Mouse (Mus musculus) forebrain, embryonic 12.5 days (tissue): ENCODE results near the gene Nr1i3. TPM values are rescaled to one million over a fixed set of nuclear protein-coding genes. Genes with fewer than 3 reads are reported as not detected.

Experiments
- ATAC-seq: fragments of 200-750 bp; cut with Nextera tagmentation; 2 replicates; pipeline ENCODE4 v1.8.0; 2017; ENCODE audit warnings: moderate TSS enrichment; ENCODE audit not compliant: low FRiP score
- H3K27ac ChIP-seq: fragments of 300-500 bp; sonication (generic); 2 replicates; pipeline ENCODE4 v1.5.1; 2016; ENCODE audit warnings: mild to moderate bottlenecking
- H3K27me3 ChIP-seq: fragments of 300-500 bp; sonication (generic); 2 replicates; pipeline ENCODE4 v1.6.1; 2016; ENCODE audit warnings: mild to moderate bottlenecking
- H3K36me3 ChIP-seq: fragments of 300-500 bp; sonication (generic); replicated peaks from 2 replicates; pipeline ENCODE4 v1.6.1; 2016; ENCODE audit warnings: mild to moderate bottlenecking
- H3K4me1 ChIP-seq: fragments of 300-500 bp; sonication (generic); 2 replicates; pipeline ENCODE4 v1.6.1; 2016
- H3K4me2 ChIP-seq: fragments of 300-500 bp; sonication (generic); 2 replicates; pipeline ENCODE4 v1.6.1; 2016; ENCODE audit warnings: mild to moderate bottlenecking, moderate library complexity
- H3K4me3 ChIP-seq: fragments of 300-500 bp; sonication (generic); replicated peaks from 2 replicates; pipeline ENCODE4 v1.5.1; 2016; ENCODE audit warnings: mild to moderate bottlenecking
- H3K9ac ChIP-seq: fragments of 300-500 bp; sonication (generic); 2 replicates; pipeline ENCODE4 v1.6.1; 2016; ENCODE audit warnings: mild to moderate bottlenecking
- H3K9me3 ChIP-seq: fragments of 300-500 bp; sonication (generic); 2 replicates; pipeline ENCODE4 v1.6.1; 2016
- WGBS: fragments of 180-500 bp; shearing (Covaris S2); methylation state at CpG from one replicate; pipeline ENCODE4 v1.1.7; 2016; 5-methylcytosine and 5-hydroxymethylcytosine counted together
- polyA plus RNA-seq: library from polyadenylated mRNA; unstranded; fragments of >200 nt; fragmentation: Nextera tagmentation; extraction: Ambion mirVana; gene quantifications from 2 replicates; pipeline ENCODE4 v1.2.1, GENCODE M21; 2016

The Nr1i3 gene
- polyA plus RNA-seq: 0.22 and 0.23 TPM in 2 replicates

- H3K27ac ChIP-seq: 0 out of 2 replicates have a peak within 1 kb of the TSS, but pooled peaks have one; percentile 42
- no peak within 1 kb of the TSS for H3K4me3 ChIP-seq
- 0 out of 2 replicates have a peak, but pooled peaks cover 2% of the 10 kb centered on the region for H3K4me1 ChIP-seq
- H3K27me3 ChIP-seq: 0 out of 2 replicates have a peak, but pooled peaks cover 3% of the 10 kb centered on the region
- H3K9me3 ChIP-seq: no peaks in the 10 kb centered on the region
- H3K4me2 ChIP-seq: no peak within 1 kb of the TSS
- 70% methylated on average over 10 of the region's 10 CpGs for WGBS
- H3K9ac ChIP-seq: no peak within 1 kb of the TSS
- ATAC-seq: no peak
- H3K36me3 ChIP-seq: peaks cover 9% of the 10 kb centered on the region; the same call in 1 of the 2 replicates
Measured at GRCm38 (mm10) chr1:171213801-171214496, at the start of gene Nr1i3. TSS of gene Nr1i3 (plus strand) at chr1:171213970.

DNA sequence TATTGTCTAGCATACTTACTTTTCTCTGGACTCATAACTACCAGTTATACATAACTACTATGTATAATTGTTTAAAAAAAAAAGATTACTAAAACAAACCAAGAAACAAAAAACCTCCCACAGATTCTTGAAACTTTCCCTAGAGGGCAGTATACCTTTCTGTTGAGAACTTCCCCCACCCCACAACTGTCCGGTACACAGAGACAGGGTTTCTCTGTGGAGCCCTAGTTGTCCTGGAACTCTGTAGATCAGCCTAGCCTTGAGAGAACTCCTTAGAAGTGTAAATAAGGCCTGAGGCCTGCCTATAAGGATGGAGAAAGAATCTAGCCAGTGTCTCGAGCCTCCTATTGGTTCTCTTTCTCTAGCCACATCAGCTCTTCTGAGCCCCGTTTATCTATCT lies 49.5 kb upstream of the Nr1i3 start:
- 35% methylated on average over 3 of the region's 3 CpGs for WGBS
- Histone ChIP-seq H3K4me3 (no peak overlapping the region), H3K27ac (no peak overlapping the region), H3K9me3 (no peaks in the 10 kb centered on the region), H3K9ac (no peak overlapping the region), H3K4me2 (no peak overlapping the region), H3K36me3 (no peaks in the 10 kb centered on the region), H3K27me3 (peaks cover 27% of the 10 kb centered on the region), H3K4me1 (peaks cover 9% of the 10 kb centered on the region)
- no peak for ATAC-seq

DNA sequence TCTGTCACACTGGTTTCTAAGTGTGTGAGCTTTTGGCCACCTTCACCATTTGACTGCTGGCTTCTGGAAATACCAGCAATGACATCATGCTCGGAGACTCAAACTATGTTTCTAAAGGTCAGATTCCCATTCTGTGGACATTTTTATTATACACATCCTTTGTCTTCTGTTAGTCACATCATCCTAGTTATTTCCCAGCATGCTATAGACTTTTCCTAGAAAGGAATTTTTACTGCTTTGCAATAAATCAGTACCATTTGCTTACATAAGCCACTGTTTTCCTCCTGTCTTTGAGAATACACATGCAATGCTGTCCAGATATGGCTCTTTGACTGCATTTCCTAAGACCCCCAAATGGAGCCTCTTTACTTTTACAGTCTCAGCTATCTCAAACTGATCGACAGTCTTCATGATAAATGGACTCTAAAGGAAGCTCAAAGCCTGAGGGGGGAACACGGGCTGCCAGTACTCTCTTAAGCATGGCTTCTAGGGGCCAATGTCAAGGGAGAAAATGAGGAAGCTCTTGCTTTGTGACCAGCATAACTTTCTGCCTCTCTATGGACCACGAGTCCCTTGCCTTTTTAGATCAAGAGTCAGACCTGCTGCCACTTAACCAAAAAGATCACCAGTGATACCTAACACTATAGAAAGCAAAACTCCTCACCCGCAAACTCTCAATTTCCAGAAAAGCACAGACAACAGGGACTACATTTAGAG lies 48.0 kb upstream of the Nr1i3 start:
- no peak overlapping the region for H3K27ac ChIP-seq
- no peaks in the 10 kb centered on the region for H3K9me3 ChIP-seq
- WGBS: 82% methylated on average over 5 of the region's 5 CpGs
- ATAC-seq: no peak
- H3K4me2 ChIP-seq: no peak overlapping the region
- no peaks in the 10 kb centered on the region for H3K36me3 ChIP-seq
- peaks cover 12% of the 10 kb centered on the region for H3K27me3 ChIP-seq
- no peak overlapping the region for H3K9ac ChIP-seq
- no peaks in the 10 kb centered on the region for H3K4me1 ChIP-seq
- no peak overlapping the region for H3K4me3 ChIP-seq

- no peaks in the 10 kb centered on the region for H3K4me1 ChIP-seq
- H3K9ac ChIP-seq: no peak overlapping the region
- no peaks in the 10 kb centered on the region for H3K36me3 ChIP-seq
- no peak overlapping the region for H3K4me2 ChIP-seq
- 88% methylated on average over 12 of the region's 12 CpGs for WGBS
- no peak for ATAC-seq
- no peaks in the 10 kb centered on the region for H3K27me3 ChIP-seq
- no peak overlapping the region for H3K4me3 ChIP-seq
- H3K27ac ChIP-seq: no peak overlapping the region
- no peaks in the 10 kb centered on the region for H3K9me3 ChIP-seq
Measured at GRCm38 (mm10) chr1:171168906-171169305, 44.9 kb upstream of the Nr1i3 start.

DNA sequence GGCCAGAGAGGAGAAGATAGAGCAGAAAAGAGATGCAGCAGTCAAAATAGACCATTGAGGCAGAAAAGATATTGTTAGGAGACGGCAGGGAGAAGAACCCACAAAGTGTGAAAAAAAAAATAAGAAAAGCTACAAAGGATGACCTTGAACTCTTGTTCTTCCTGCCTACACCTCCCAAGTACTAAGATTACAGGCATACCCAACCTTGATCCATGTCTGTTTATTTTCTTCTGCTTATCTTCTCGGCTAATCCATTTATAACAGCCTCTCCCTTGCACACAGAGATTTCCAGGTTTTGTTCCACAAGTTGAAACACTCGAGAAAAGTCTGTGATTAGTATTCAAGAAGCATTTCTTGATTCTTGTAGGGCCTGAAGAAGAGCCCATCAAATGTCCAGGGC lies 43.9 kb upstream of the Nr1i3 start:
- ATAC-seq: no peak
- H3K4me2 ChIP-seq: no peak overlapping the region
- H3K9ac ChIP-seq: no peak overlapping the region
- H3K27ac ChIP-seq: no peak overlapping the region
- no peaks in the 10 kb centered on the region for H3K36me3 ChIP-seq
- H3K9me3 ChIP-seq: no peaks in the 10 kb centered on the region
- WGBS: 78% methylated on average over 3 of the region's 3 CpGs
- H3K27me3 ChIP-seq: no peaks in the 10 kb centered on the region
- no peak overlapping the region for H3K4me3 ChIP-seq
- H3K4me1 ChIP-seq: no peaks in the 10 kb centered on the region

DNA sequence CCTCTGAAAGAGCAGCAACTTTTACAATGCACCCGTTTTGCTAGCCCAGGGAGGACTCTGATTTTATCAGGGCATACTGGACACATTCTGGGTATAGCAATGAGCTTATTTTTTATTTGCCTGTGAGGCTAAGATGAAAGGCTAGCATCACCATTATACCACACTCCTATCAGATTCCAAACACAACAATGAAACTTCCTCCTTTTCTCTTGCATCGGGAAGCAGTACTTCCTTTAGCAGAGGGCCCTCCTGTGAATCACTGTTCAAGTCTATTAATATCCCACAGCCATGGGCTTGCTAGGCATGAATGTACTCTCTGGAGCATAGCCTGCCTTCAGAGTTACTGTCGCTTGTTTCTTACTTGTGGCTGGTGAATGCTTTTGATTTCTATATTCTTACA lies 42.6 kb upstream of the Nr1i3 start:
- H3K4me2 ChIP-seq: no peak overlapping the region
- no peak overlapping the region for H3K9ac ChIP-seq
- H3K27ac ChIP-seq: no peak overlapping the region
- no peaks in the 10 kb centered on the region for H3K27me3 ChIP-seq
- no peaks in the 10 kb centered on the region for H3K4me1 ChIP-seq
- no peaks in the 10 kb centered on the region for H3K36me3 ChIP-seq
- H3K4me3 ChIP-seq: no peak overlapping the region
- ATAC-seq: no peak
- 69% methylated on average over 3 of the region's 3 CpGs for WGBS
- no peaks in the 10 kb centered on the region for H3K9me3 ChIP-seq

DNA sequence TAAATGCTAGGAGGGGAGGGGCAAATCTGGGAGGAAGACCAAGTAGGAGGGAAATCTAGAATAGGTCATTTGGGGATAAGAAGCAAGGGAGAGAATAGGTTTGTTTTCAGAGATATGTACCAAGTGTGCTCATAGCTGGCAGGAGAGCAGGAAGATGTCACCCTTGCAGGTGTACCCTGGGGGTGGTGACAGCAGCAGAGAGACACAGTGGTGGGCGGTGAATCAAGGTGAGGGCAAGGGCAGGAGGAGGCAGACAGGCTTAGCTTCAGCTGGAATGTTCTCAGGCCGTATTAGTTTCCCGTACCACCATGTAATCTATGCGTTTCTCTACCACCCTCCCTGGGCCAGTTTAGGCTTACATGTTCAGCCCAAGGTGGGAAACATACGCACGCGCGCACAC lies 41.0 kb upstream of the Nr1i3 start:
- Histone ChIP-seq H3K27ac (no peak overlapping the region), H3K4me2 (no peak overlapping the region), H3K36me3 (no peaks in the 10 kb centered on the region), H3K9me3 (no peaks in the 10 kb centered on the region), H3K9ac (no peak overlapping the region), H3K27me3 (no peaks in the 10 kb centered on the region), H3K4me1 (no peaks in the 10 kb centered on the region), H3K4me3 (no peak overlapping the region)
- ATAC-seq: no peak
- 93% methylated on average over 8 of the region's 8 CpGs for WGBS

DNA sequence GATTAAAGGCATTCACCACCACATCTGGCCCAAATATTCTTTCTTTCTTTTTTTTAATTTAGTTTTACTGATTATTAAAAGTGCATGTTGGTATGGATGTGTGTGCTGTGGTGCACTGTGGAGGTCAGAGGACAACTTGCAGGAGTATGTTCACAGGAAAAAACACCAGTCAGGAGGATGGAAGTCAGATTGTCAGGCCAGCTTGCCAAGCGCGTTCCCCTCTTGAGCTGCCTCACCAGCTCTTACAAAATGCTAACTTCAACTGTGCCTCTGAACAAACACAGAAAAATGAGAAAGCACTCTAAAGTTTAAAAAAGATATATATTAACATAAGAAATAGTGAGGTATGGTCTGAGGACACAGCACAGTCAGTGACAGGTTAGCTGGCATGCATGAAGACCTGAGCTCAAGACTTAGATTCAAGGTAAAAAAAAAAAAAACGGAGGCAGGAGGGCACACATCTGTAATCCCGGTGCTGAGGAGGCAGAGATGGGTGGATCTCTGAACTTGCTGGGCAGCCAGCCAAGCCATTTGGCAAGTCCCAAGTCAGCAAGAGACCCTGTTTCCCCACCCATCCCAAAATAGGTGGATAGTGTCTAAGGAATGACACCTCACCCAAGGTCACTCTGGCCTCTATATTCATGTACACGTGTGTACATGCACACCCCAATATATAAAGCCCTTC lies 34.1 kb upstream of the Nr1i3 start:
- no peak for ATAC-seq
- Histone ChIP-seq H3K27me3 (no peaks in the 10 kb centered on the region), H3K9ac (no peak overlapping the region), H3K4me3 (no peak overlapping the region), H3K36me3 (no peaks in the 10 kb centered on the region), H3K9me3 (no peaks in the 10 kb centered on the region), H3K4me2 (no peak overlapping the region), H3K27ac (no peak overlapping the region), H3K4me1 (no peaks in the 10 kb centered on the region)
- 85% methylated on average over 5 of the region's 5 CpGs for WGBS

- Histone ChIP-seq H3K4me2 (no peak overlapping the region), H3K9ac (no peak overlapping the region), H3K9me3 (no peaks in the 10 kb centered on the region), H3K4me1 (peaks cover under 1% of the 10 kb centered on the region), H3K27ac (no peak overlapping the region), H3K4me3 (no peak overlapping the region), H3K36me3 (no peaks in the 10 kb centered on the region), H3K27me3 (0 out of 2 replicates have a peak, but pooled peaks cover 7% of the 10 kb centered on the region)
- WGBS: 81% methylated on average over 3 of the region's 3 CpGs
- ATAC-seq: no peak
Measured at GRCm38 (mm10) chr1:171183025-171183424, 30.7 kb upstream of the Nr1i3 start.

GRCm38 (mm10) chr1:171183620-171184019 lies 30.1 kb upstream of the Nr1i3 start:
- H3K4me2 ChIP-seq: no peak overlapping the region
- H3K4me1 ChIP-seq: peaks cover 7% of the 10 kb centered on the region
- no peak for ATAC-seq
- no peak overlapping the region for H3K9ac ChIP-seq
- no peaks in the 10 kb centered on the region for H3K9me3 ChIP-seq
- no peak overlapping the region for H3K4me3 ChIP-seq
- no peak overlapping the region for H3K27ac ChIP-seq
- H3K27me3 ChIP-seq: 0 out of 2 replicates have a peak, but pooled peaks cover 7% of the 10 kb centered on the region
- WGBS: 77% methylated on average over 3 of the region's 3 CpGs
- H3K36me3 ChIP-seq: no peaks in the 10 kb centered on the region

DNA sequence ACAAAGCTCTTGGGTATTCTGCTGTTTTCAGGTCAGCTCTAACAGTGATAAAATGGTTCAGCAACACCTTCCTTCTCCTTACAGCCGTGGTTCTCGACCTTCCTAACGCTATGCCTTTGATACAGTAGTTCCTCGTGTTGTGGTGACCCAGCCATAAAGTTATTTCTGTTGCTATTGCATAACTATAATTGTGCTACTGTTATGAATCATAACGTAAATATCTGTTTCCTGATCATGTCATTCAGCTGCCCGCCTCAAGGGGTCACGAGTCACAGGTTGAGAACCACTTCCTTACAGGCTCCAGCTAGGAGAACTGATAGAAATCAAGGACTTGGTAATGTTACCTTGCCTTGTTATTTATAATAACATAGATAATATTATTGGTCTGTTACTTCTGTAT lies 29.5 kb upstream of the Nr1i3 start:
- Histone ChIP-seq H3K4me2 (no peak overlapping the region), H3K27me3 (0 out of 2 replicates have a peak, but pooled peaks cover 7% of the 10 kb centered on the region), H3K27ac (no peak overlapping the region), H3K9me3 (no peaks in the 10 kb centered on the region), H3K4me1 (peaks cover 14% of the 10 kb centered on the region), H3K9ac (no peak overlapping the region), H3K4me3 (no peak overlapping the region), H3K36me3 (no peaks in the 10 kb centered on the region)
- no peak for ATAC-seq
- 89% methylated on average over 7 of the region's 7 CpGs for WGBS

DNA sequence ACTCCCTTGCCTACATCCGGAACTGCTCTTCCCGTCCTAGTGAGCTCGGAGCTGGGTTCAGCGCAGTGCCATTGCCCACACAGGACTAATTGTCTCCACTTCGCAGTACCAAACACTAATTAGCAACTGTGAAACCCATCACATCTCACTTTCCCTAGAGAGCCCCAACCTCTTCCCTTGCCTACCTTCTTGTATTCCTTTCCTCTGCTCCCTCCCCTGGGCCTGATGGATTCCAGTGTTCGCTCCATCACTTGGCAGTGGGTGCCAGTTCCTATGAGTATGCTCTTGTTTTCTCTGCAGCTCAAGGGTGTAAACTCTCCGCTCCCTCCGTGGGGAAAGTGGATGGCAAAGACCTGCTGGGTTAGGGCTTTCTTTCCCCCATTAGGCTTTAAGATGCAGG lies 28.1 kb upstream of the Nr1i3 start:
- H3K27ac ChIP-seq: no peak overlapping the region
- peaks cover 9% of the 10 kb centered on the region; the same call in 1 of the 2 replicates for H3K27me3 ChIP-seq
- H3K4me2 ChIP-seq: no peak overlapping the region
- H3K4me3 ChIP-seq: no peak overlapping the region
- peaks cover 20% of the 10 kb centered on the region for H3K4me1 ChIP-seq
- H3K9me3 ChIP-seq: no peaks in the 10 kb centered on the region
- H3K36me3 ChIP-seq: no peaks in the 10 kb centered on the region
- no peak for ATAC-seq
- no peak overlapping the region for H3K9ac ChIP-seq
- 61% methylated on average over 8 of the region's 8 CpGs for WGBS
